ENCODE assay signal across 25 mouse cellular contexts in the genomic region with DNA sequence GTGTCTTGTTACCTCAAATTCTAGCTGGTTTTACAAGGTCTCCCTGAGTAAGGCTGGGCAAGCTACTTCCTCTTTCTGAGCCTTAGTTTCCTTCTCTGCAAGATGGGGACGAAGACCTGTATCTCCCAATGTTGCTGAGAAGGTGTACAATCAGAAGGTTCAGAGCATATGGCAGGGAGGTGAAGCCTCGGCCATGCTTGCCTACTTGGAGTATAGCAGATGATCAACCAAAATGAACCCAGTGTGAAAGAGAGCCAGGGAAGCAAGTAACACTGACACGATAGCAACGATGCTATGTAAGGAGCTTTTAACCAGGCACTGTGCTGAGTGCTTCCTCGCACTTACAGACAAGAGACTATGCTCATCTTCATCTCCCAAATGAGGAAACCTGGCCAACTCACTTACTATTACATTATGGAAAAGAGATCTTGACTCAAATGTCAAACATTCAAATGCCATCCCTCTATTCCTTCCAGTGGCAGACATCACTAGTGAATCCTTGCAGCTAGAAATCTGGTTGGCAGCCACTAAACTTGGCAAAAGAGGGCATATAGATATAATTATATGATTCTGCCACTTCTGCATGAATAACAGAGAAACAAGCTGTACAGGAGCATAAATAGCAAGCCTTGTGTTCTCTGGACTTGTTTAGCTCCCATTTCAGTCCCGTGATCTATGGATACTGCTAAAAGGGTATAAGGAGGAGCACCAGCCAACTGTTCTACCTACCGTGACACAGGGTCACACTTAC. TPM values are rescaled to one million over a fixed set of nuclear protein-coding genes. Genes with fewer than 3 reads are reported as not detected.
A peak's percentile ranks its signal among the peaks of the same experiment; 100 is the strongest.
DNase-seq lines count a peak whose midpoint lies in the region; ATAC-seq lines count a peak whose summit lies in the region.
"Had no signal": no experiment of that assay in that cellular context is flagged by ENCODE, and none has a peak within 500 bp of the region (broad histone marks: within the 10 kb centered on the region; RNA-seq: fewer than 3 reads in every experiment).

No protein-coding gene starts in this region.

- 89% methylated on average over 7 of the region's 7 CpGs for WGBS in heart, embryonic 10.5 days
- WGBS in midbrain, embryonic 11.5 days: 93% methylated on average over 7 of the region's 7 CpGs
- WGBS in midbrain, embryonic 16.5 days: 93% methylated on average over 7 of the region's 7 CpGs
- 92% methylated on average over 7 of the region's 7 CpGs for WGBS in kidney, embryonic 14.5 days
- 92% methylated on average over 7 of the region's 7 CpGs for WGBS in forebrain, embryonic 15.5 days

- H3K4me3 ChIP-seq in heart, embryonic 10.5 days: no peak overlapping the region
- no peak overlapping the region for H3K4me3 ChIP-seq in midbrain, embryonic 11.5 days (ENCODE audit: low read depth, low read length)
- no peak overlapping the region for H3K4me3 ChIP-seq in midbrain, embryonic 16.5 days (ENCODE audit: low read depth, low read length)
- H3K4me3 ChIP-seq in kidney, embryonic 14.5 days (ENCODE audit: low read length): no peak overlapping the region
- no peak overlapping the region for H3K4me3 ChIP-seq in forebrain, embryonic 15.5 days
- H3K4me3 ChIP-seq: embryonic facial prominence, embryonic 12.5 days; embryonic facial prominence, embryonic 15.5 days; gastrocnemius, adult 2 months; hindbrain, embryonic 10.5 days; hindbrain, embryonic 13.5 days; intestine, embryonic 15.5 days had no signal

- intact Hi-C loops in heart, postnatal 25 days (cut with DNase I): no loop called here

- H3K4me1 ChIP-seq in heart, embryonic 10.5 days: peaks cover 28% of the 10 kb centered on the region
- H3K4me1 ChIP-seq in midbrain, embryonic 11.5 days (ENCODE audit: control insufficient read depth, insufficient read depth, low read length): peaks cover 12% of the 10 kb centered on the region
- H3K4me1 ChIP-seq in midbrain, embryonic 16.5 days (ENCODE audit: control insufficient read depth, insufficient read depth, low read length): peaks cover 11% of the 10 kb centered on the region
- peaks cover 11% of the 10 kb centered on the region for H3K4me1 ChIP-seq in kidney, embryonic 14.5 days (ENCODE audit: control insufficient read depth, insufficient read depth, low read length)
- peaks cover 27% of the 10 kb centered on the region for H3K4me1 ChIP-seq in forebrain, embryonic 15.5 days

- no peaks in the 10 kb centered on the region for H3K9me3 ChIP-seq in heart, embryonic 10.5 days
- no peaks in the 10 kb centered on the region for H3K9me3 ChIP-seq in midbrain, embryonic 11.5 days (ENCODE audit: control insufficient read depth, low read length)
- H3K9me3 ChIP-seq in midbrain, embryonic 16.5 days (replicated peaks; ENCODE audit: control insufficient read depth, low read length, poor library complexity, severe bottlenecking): no peaks in the 10 kb centered on the region
- no peaks in the 10 kb centered on the region for H3K9me3 ChIP-seq in kidney, embryonic 14.5 days (ENCODE audit: control insufficient read depth, low read length)
- no peaks in the 10 kb centered on the region for H3K9me3 ChIP-seq in forebrain, embryonic 15.5 days
- H3K9me3 ChIP-seq: embryonic facial prominence, embryonic 12.5 days; embryonic facial prominence, embryonic 15.5 days; hindbrain, embryonic 10.5 days; hindbrain, embryonic 13.5 days; intestine, embryonic 15.5 days had no signal

- H3K36me3 ChIP-seq in heart, embryonic 10.5 days: peaks cover 93% of the 10 kb centered on the region
- H3K36me3 ChIP-seq in midbrain, embryonic 11.5 days (ENCODE audit: control insufficient read depth, insufficient read depth, low read length): peaks cover 44% of the 10 kb centered on the region
- peaks cover 60% of the 10 kb centered on the region for H3K36me3 ChIP-seq in midbrain, embryonic 16.5 days (ENCODE audit: control insufficient read depth, insufficient read depth, low read length)
- peaks cover 91% of the 10 kb centered on the region for H3K36me3 ChIP-seq in kidney, embryonic 14.5 days (ENCODE audit: control insufficient read depth, insufficient read depth, low read length)
- H3K36me3 ChIP-seq in forebrain, embryonic 15.5 days: peaks cover 89% of the 10 kb centered on the region

- H3K27me3 ChIP-seq in heart, embryonic 10.5 days (ENCODE audit: insufficient read depth, poor library complexity, severe bottlenecking): no peaks in the 10 kb centered on the region
- H3K27me3 ChIP-seq in midbrain, embryonic 11.5 days (ENCODE audit: control insufficient read depth, insufficient read depth, low read length): no peaks in the 10 kb centered on the region
- no peaks in the 10 kb centered on the region for H3K27me3 ChIP-seq in midbrain, embryonic 16.5 days (ENCODE audit: control insufficient read depth, insufficient read depth, low read depth, low read length)
- no peaks in the 10 kb centered on the region for H3K27me3 ChIP-seq in kidney, embryonic 14.5 days (ENCODE audit: control insufficient read depth, insufficient read depth, low read length)
- H3K27me3 ChIP-seq in forebrain, embryonic 15.5 days: no peaks in the 10 kb centered on the region
- H3K27me3 ChIP-seq: embryonic facial prominence, embryonic 12.5 days; embryonic facial prominence, embryonic 15.5 days; hindbrain, embryonic 13.5 days; intestine, embryonic 15.5 days; Patski had no signal

- DNase-seq in cerebellum, adult 11-12 months: peak; percentile 1
- DNase-seq in cerebellum, adult 18-20 months: no peak
- DNase-seq in heart, embryonic 10.5 days (ENCODE audit: low spot score): peak; percentile 58
- no peak for DNase-seq in heart, postnatal 25 days (ENCODE audit: low spot score)
- DNase-seq in midbrain, embryonic 11.5 days (ENCODE audit: low spot score, missing footprints): peak; percentile 68
- DNase-seq: adrenal gland, postnatal 10 days; adrenal gland, postnatal 36 days; cerebellum, adult 11 months; cerebellum, adult 9-10 months; cerebellum, postnatal 14 days; gastrocnemius, adult 2 months; gastrocnemius, postnatal 14 days; heart, adult 18-20 months; heart, postnatal 36 days had no signal

- no peak overlapping the region for H3K27ac ChIP-seq in heart, embryonic 10.5 days
- no peak overlapping the region for H3K27ac ChIP-seq in midbrain, embryonic 11.5 days (ENCODE audit: low read depth, low read length)
- H3K27ac ChIP-seq in midbrain, embryonic 16.5 days (ENCODE audit: low read length): no peak overlapping the region
- no peak overlapping the region for H3K27ac ChIP-seq in kidney, embryonic 14.5 days (ENCODE audit: low read depth, low read length)
- H3K27ac ChIP-seq in forebrain, embryonic 15.5 days (replicated peaks): no peak overlapping the region
- H3K27ac ChIP-seq: embryonic facial prominence, embryonic 12.5 days; embryonic facial prominence, embryonic 15.5 days; gastrocnemius, adult 2 months; hindbrain, embryonic 10.5 days; hindbrain, embryonic 13.5 days; intestine, embryonic 15.5 days had no signal

- H3K9ac ChIP-seq in midbrain, embryonic 11.5 days (ENCODE audit: low read length): no peak overlapping the region
- H3K9ac ChIP-seq in midbrain, embryonic 16.5 days (ENCODE audit: low read depth, low read length): no peak overlapping the region
- H3K9ac ChIP-seq in kidney, embryonic 14.5 days (ENCODE audit: low read depth, low read length): no peak overlapping the region
- no peak overlapping the region for H3K9ac ChIP-seq in forebrain, embryonic 15.5 days (replicated peaks)
- H3K9ac ChIP-seq: embryonic facial prominence, embryonic 12.5 days; embryonic facial prominence, embryonic 15.5 days; hindbrain, embryonic 13.5 days; intestine, embryonic 15.5 days had no signal

- H3K4me2 ChIP-seq in midbrain, embryonic 11.5 days: no peak overlapping the region
- H3K4me2 ChIP-seq in midbrain, embryonic 16.5 days (ENCODE audit: low read length): no peak overlapping the region
- H3K4me2 ChIP-seq in kidney, embryonic 14.5 days (replicated peaks; ENCODE audit: low read depth, low read length): no peak overlapping the region
- no peak overlapping the region for H3K4me2 ChIP-seq in forebrain, embryonic 15.5 days (replicated peaks)
- H3K4me2 ChIP-seq: embryonic facial prominence, embryonic 12.5 days; embryonic facial prominence, embryonic 15.5 days; hindbrain, embryonic 13.5 days; intestine, embryonic 15.5 days had no signal

- no peak for ATAC-seq in midbrain, embryonic 11.5 days (ENCODE audit: low FRiP score)
- no peak for ATAC-seq in midbrain, embryonic 16.5 days
- ATAC-seq in kidney, embryonic 14.5 days (ENCODE audit: low FRiP score, low TSS enrichment): no peak
- ATAC-seq in forebrain, embryonic 15.5 days (replicated peaks): no peak
- ATAC-seq: forebrain, embryonic 14.5 days; hindbrain, embryonic 16.5 days; intestine, embryonic 15.5 days; Patski had no signal

RNA-seq across cellular contexts. Expression of a gene that starts 8.0 kb away (rescaled TPM):
- polyA plus RNA-seq in heart, embryonic 10.5 days (2016; fragmentation: Nextera tagmentation; extraction: Ambion mirVana): 84.7 and 88.6 TPM in 2 replicates
- total RNA-seq in heart, postnatal 25 days (2021): 10 to 100 TPM; 43.0 to 46.3 TPM
- 67.1 and 67.4 TPM in 2 replicates for polyA plus RNA-seq in midbrain, embryonic 11.5 days (2014; fragmentation: Nextera tagmentation; extraction: Ambion mirVana)
- 160 and 166 TPM in 2 replicates for polyA plus RNA-seq in midbrain, embryonic 16.5 days (2015; fragmentation: Nextera tagmentation; extraction: Ambion mirVana)
- polyA plus RNA-seq in kidney, embryonic 14.5 days (2014; fragmentation: Nextera tagmentation; extraction: Ambion mirVana): 81.7 and 93.7 TPM in 2 replicates
- polyA plus RNA-seq in forebrain, embryonic 15.5 days (2015; fragmentation: Nextera tagmentation; extraction: Ambion mirVana): 138 and 140 TPM in 2 replicates

RNA-seq across cellular contexts. Expression of a gene that starts 30.9 kb away (rescaled TPM):
- polyA plus RNA-seq in heart, embryonic 10.5 days (2016; fragmentation: Nextera tagmentation; extraction: Ambion mirVana): 17.9 and 21.8 TPM in 2 replicates
- 10 to 100 TPM; 18.1 to 20.2 TPM for total RNA-seq in heart, postnatal 25 days (2021)
- 33.7 and 36.9 TPM in 2 replicates for polyA plus RNA-seq in midbrain, embryonic 11.5 days (2014; fragmentation: Nextera tagmentation; extraction: Ambion mirVana)
- 41.3 and 41.4 TPM in 2 replicates for polyA plus RNA-seq in midbrain, embryonic 16.5 days (2015; fragmentation: Nextera tagmentation; extraction: Ambion mirVana)
- 26.6 and 37.2 TPM in 2 replicates for polyA plus RNA-seq in kidney, embryonic 14.5 days (2014; fragmentation: Nextera tagmentation; extraction: Ambion mirVana)
- 38.8 and 40.3 TPM in 2 replicates for polyA plus RNA-seq in forebrain, embryonic 15.5 days (2015; fragmentation: Nextera tagmentation; extraction: Ambion mirVana)

RNA-seq across cellular contexts. Expression of a gene that starts 37.3 kb away (rescaled TPM):
- polyA plus RNA-seq in heart, embryonic 10.5 days (2016; fragmentation: Nextera tagmentation; extraction: Ambion mirVana): 100 and 115 TPM in 2 replicates
- 10 to 100 TPM; 37.2 to 51.5 TPM for total RNA-seq in heart, postnatal 25 days (2021)
- 53.0 and 55.4 TPM in 2 replicates for polyA plus RNA-seq in midbrain, embryonic 11.5 days (2014; fragmentation: Nextera tagmentation; extraction: Ambion mirVana)
- 101 and 109 TPM in 2 replicates for polyA plus RNA-seq in midbrain, embryonic 16.5 days (2015; fragmentation: Nextera tagmentation; extraction: Ambion mirVana)
- 60.6 and 62.7 TPM in 2 replicates for polyA plus RNA-seq in kidney, embryonic 14.5 days (2014; fragmentation: Nextera tagmentation; extraction: Ambion mirVana)
- polyA plus RNA-seq in forebrain, embryonic 15.5 days (2015; fragmentation: Nextera tagmentation; extraction: Ambion mirVana): 107 and 111 TPM in 2 replicates

RNA-seq across cellular contexts. Expression of a gene that starts 45.0 kb away (rescaled TPM):
- 1.2 and 2.3 TPM in 2 replicates for polyA plus RNA-seq in heart, embryonic 10.5 days (2016; fragmentation: Nextera tagmentation; extraction: Ambion mirVana)
- total RNA-seq in heart, postnatal 25 days (2021): 1 to 10 TPM in 1 of 2 experiments, under 1 TPM in 1; 0.91 to 1.3 TPM
- 0.52 and 0.70 TPM in 2 replicates for polyA plus RNA-seq in midbrain, embryonic 11.5 days (2014; fragmentation: Nextera tagmentation; extraction: Ambion mirVana)
- polyA plus RNA-seq in midbrain, embryonic 16.5 days (2015; fragmentation: Nextera tagmentation; extraction: Ambion mirVana): 0.55 and 1.0 TPM in 2 replicates
- polyA plus RNA-seq in kidney, embryonic 14.5 days (2014; fragmentation: Nextera tagmentation; extraction: Ambion mirVana): 0.20 and 0.26 TPM in 2 replicates
- 0.56 and 0.64 TPM in 2 replicates for polyA plus RNA-seq in forebrain, embryonic 15.5 days (2015; fragmentation: Nextera tagmentation; extraction: Ambion mirVana)
- polyA plus RNA-seq: Patski had no signal

Comparison
In these comparisons a context has a peak if more than half of its experiments do, and no peak if none do; other contexts are left out.
1. DNase-seq: peak in cerebellum, adult 11-12 months (single experiment), heart, embryonic 10.5 days (single experiment) and midbrain, embryonic 11.5 days (single experiment); none in cerebellum, adult 18-20 months (0 of 2) and heart, postnatal 25 days (single experiment).